Mouse (Mus musculus): ENCODE measurements around the gene Irf2bp2. TPM values are rescaled to one million over a fixed set of nuclear protein-coding genes. Genes with fewer than 3 reads are reported as not detected.
A peak's percentile ranks its signal among the peaks of the same experiment; 100 is the strongest.

Gene Irf2bp2
- total RNA-seq, 2 experiments from 2014 or later = 64.3 to 71.2 TPM

DNA sequence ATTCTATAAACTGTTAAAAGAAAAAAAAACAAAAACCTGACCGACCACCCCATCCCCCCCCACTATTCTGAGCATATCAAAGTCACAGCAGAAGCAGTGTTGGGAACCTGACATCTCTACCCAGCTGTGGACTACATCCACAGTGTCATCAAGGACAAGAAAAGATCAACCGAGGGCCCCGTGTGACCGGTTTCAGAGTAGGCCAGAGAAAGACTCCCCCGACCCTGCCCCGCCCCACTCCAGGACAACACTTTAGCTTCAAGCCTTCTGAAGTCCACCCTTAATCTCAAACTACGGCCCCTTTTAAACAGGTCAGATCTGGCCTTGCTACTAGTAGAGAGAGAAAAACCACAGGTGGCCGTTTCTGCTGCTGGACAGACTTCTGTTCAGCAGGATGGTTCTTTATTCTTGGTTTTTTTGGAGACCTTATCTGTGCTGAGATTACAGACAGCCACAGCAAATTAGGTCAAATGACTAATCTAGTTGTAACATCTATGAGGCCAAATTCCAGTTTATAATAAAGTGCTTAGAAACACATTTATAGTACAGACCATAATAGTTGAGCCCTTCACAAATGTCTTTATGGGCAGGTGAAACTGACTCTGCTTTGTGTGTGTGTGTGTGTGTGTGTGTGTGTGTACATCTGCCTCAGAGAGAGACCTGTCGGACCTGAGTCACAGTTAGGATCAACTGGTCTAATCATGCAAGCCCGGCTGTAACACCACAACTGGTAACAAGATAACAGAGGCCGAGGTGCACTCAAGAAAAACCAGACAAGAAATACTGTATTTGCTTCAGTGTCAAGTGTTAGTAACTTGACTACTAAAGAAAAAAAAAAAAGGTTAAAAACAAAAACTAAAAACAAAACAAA is 4.9 kb downstream of the Irf2bp2 start:
- peak; percentile 34 to 44 for DNase-seq
- intact Hi-C loops (cut with DNase I) = no loop called here

DNA sequence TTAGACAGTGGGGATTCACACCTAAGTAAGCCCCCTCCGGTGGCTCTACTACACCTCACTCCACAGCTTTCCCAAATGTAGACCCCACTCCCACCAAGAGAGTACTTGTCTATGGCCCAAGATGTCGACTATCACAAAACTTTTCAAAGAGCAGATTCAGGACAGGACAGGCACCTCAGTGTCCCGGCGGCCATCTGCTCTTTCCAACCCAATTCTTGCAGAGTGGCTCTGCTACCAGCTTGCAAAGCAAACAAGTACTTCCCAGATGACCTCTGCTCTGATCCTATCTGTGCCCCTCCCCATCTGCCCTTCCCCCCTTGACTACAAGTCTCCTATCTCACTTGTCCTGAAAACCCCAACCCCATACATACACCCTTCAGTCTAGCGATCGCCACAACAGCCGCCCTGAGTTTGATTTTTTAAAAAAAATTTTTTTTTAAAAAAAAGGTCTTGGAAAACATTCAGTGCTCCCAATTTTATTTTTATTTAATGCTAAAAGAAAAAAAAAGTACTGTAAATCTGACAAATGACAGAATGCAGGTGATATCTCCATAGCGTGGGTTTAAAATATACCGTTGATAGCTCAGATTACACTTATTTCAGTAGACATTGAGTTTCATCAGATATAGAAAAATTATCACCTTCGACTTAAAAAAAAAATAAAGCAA is 5.8 kb downstream of the Irf2bp2 start:
- intact Hi-C loops (cut with DNase I) = no loop called here
- peak; percentile 35 to 45 for DNase-seq

- DNase-seq = peak in 1 of 2 experiments; percentile 37
- intact Hi-C loops (cut with DNase I) = no loop called here
Observed at GRCm38 (mm10) chr8:126586599-126587577, 6.9 kb downstream of the Irf2bp2 start.

- no peak for DNase-seq
- intact Hi-C loops (cut with DNase I) = no loop called here
Observed at GRCm38 (mm10) chr8:126586101-126586500, 7.7 kb downstream of the Irf2bp2 start.

- peak; percentile 27 to 36 for DNase-seq
- intact Hi-C loops (cut with DNase I) = loop anchor here (2.0 kb wide), 2 partner anchors 57 to 251 kb away; no protein-coding TSS in a partner anchor
Observed at GRCm38 (mm10) chr8:126585561-126586031, 8.2 kb downstream of the Irf2bp2 start.

GRCm38 (mm10) chr8:126584844-126585231 is 8.9 kb downstream of the Irf2bp2 start:
- DNase-seq = no peak
- intact Hi-C loops (cut with DNase I) = loop anchor here (1.0 to 2.0 kb wide), 3 partner anchors 56 to 252 kb away; no protein-coding TSS in a partner anchor

DNA sequence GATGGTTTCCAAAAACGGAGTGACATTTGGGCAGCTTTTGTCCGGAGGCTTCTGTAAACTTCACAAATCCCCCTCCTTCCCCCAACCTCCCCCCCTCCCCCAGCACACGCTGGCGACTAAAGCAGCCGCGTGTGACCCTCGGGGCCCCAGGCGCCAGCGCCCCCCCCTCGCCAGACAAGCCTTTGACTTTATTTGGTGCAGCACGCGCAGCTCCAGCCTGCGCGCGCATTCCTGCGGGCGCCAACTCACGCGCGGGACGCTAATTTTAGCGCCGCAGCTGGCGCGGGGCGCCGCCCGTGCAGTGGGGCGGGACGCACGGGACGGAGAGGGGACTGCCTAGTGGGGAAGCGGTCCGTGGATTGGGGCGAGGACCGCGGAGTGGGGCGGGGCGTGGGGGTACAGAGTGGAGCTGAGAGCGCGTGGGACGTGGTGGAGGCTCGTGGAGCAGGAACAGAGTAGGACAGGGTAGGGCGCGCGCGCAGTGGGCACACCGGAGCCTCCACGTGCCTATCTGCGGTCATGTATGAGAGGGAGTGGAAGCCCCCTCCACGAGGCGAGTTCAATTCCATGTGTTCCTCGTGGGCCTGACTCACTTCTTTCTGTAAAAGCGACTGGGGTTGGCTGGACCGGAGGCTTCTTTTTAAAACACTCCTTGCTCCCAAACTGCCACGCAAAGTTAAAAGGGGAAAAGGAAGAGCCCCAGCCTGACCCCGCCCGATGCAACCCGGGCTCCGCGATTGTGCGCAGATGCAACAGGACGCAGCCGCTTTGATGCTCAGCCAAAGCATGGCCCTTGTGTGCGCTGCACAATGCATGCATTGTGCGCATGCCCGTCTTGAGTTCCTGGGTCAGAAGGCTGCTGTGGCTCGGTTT is 9.6 kb downstream of the Irf2bp2 start:
- intact Hi-C loops (cut with DNase I) = loop anchor here (1.0 to 2.0 kb wide), 6 partner anchors 15 to 337 kb away; no protein-coding TSS in a partner anchor
- DNase-seq = peak; percentile 80 to 89

DNA sequence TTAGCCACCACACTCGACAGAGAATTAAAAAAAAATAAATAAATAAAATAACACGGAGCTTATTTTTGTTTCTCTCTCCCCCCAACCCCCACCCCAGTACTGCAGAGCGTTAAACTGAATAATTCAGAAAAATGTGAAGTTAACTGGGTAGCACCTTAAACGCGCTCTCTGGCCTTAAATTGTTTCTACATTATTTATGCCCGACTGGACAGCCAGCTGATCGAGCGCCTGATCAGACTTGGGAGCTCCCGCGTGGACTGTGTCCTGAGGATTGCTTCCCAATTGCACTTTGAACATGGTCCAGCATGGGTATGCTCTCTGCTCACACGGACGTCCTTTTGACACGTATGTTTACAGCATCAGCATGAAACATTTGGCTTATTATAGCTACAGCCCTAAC is 10.3 kb downstream of the Irf2bp2 start:
- DNase-seq = peak; percentile 50 to 73
- intact Hi-C loops (cut with DNase I) = loop anchor here (2.0 kb wide), 3 partner anchors 15 to 337 kb away; no protein-coding TSS in a partner anchor

DNA sequence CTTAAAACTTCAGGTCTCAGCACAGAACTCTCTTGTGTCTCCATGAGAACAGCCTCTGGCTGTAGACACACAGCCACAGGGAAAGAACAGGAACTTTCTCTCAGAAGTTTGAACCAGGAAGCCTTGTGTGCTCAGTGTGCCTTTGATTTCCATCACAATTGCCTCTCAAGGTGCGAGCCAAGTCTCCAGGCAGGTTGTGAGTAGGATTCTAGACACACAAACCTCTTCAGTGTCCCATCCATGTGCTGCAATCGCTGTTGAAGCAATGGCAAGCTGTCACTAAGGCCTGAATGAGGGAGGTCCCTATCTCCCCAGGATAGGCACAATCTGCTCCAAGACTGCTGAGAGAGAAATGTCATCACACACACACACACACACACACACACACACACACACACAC is 10.8 kb downstream of the Irf2bp2 start:
- intact Hi-C loops (cut with DNase I) = loop anchor here (2.0 kb wide), 3 partner anchors 14 to 338 kb away; no protein-coding TSS in a partner anchor
- peak; percentile 28 to 45 for DNase-seq

- DNase-seq = peak; percentile 79 to 86
- intact Hi-C loops (cut with DNase I) = loop anchor here (2.0 kb wide), 3 partner anchors 14 to 338 kb away; no protein-coding TSS in a partner anchor
Observed at GRCm38 (mm10) chr8:126582509-126582908, 11.3 kb downstream of the Irf2bp2 start.

- DNase-seq = no peak
- intact Hi-C loops (cut with DNase I) = loop anchor here (2.0 kb wide), 3 partner anchors 13 to 339 kb away; no protein-coding TSS in a partner anchor
Observed at GRCm38 (mm10) chr8:126581662-126582061, 12.1 kb downstream of the Irf2bp2 start.

DNA sequence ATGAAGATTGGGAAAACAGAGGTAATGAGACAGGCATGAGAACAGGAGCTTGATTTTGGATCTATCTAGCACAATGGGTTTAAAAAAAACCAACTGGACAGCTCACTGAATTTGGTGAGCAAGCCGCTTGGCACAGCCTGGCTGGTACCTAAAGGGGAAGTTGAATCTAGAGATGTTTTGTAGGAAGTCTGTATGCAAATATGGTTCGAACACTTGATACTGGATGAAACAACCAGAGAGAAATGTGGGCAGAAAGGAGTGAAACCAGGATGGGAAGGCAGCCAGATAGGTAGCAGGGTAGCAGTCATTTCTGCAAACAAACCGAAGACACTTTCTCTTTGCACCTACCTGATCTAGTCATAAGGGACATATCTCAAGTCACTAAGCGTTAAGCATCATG is 13.0 kb downstream of the Irf2bp2 start:
- intact Hi-C loops (cut with DNase I) = no loop called here
- DNase-seq = no peak

DNA sequence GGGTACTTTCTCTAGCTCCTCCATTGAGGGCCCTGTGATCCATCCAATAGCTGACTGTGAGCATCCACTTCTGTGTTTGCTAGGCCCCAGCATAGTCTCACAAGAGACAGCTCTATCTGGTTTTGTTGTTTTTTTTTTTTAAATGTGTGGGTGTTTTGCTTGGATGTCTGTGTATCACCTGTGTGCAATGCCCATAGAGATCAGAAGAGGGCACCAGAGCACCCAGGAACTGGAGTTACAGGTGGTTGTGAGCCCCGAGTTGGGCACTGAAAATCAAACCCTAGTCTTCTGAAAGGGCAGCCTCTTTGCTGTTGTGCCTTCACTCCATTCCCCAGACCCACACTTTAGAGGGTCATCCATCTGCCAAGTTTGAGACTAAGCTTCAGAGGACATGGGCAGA is 13.7 kb downstream of the Irf2bp2 start:
- intact Hi-C loops (cut with DNase I) = no loop called here
- DNase-seq = no peak

- intact Hi-C loops (cut with DNase I) = no loop called here
- DNase-seq = no peak
Observed at GRCm38 (mm10) chr8:126578641-126579040, 15.1 kb downstream of the Irf2bp2 start.

GRCm38 (mm10) chr8:126576919-126577318 is 16.9 kb downstream of the Irf2bp2 start:
- intact Hi-C loops (cut with DNase I) = no loop called here
- DNase-seq = no peak

GRCm38 (mm10) chr8:126576086-126576485 is 17.7 kb downstream of the Irf2bp2 start:
- DNase-seq = no peak
- intact Hi-C loops (cut with DNase I) = no loop called here

DNA sequence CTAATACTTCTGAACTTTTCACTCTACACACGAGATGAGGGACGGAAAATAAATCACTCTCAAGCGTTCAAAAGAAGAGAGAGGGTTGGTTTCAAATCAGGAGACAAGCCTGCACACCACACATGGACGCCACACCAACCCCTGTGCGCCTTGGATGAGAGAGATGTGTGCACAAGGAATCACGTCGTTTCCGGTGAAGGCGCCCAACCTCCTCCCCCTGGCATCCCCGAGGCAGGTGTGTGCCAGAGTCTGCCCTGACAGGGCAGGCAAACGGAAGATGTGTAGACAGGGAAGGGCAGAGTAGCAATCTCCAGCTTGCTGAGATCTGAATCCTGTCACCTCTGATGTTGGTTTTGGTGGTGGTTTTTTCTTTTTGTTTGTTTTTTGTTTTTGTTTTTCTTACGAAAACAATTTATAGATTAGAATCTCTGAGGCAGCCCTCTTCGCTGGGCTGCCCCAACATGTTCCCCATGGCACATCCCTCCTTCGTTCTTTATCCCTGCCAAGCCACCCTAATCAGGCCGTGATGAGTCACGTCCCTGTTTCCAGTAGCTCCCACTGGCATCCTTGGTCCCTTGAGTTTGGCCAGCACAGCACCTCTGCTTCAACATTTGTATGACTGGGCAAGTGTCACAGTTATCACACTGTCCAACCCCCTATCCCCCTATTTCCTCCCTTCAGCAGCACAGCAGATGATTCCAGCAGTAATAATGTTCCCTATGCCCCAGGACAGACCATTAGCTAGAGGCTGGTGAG is 18.7 kb downstream of the Irf2bp2 start:
- no peak for DNase-seq
- intact Hi-C loops (cut with DNase I) = no loop called here

GRCm38 (mm10) chr8:126573878-126574277 is 19.9 kb downstream of the Irf2bp2 start:
- DNase-seq = no peak
- intact Hi-C loops (cut with DNase I) = no loop called here
